Mouse (Mus musculus) liver, embryonic 16.5 days (tissue): ENCODE measurements around the gene Kcnmb3. TPM values are rescaled to one million over a fixed set of nuclear protein-coding genes. Genes with fewer than 3 reads are reported as not detected.
A peak's percentile ranks its signal among the peaks of the same experiment; 100 is the strongest.

Source experiments
- ATAC-seq: fragments of 200-750 bp; cut with Nextera tagmentation; 2 replicates; pipeline ENCODE4 v1.8.0; 2017; ENCODE audit warnings: low read depth, mild to moderate bottlenecking, moderate number of reproducible peaks, moderate library complexity
- H3K27ac ChIP-seq: fragments of 300-500 bp; sonication (generic); 2 replicates; pipeline ENCODE4 v1.5.1; 2014; ENCODE audit warnings: mild to moderate bottlenecking, low read length
- H3K27me3 ChIP-seq: fragments of 300-500 bp; sonication (generic); 2 replicates; pipeline ENCODE4 v1.6.1; 2014; ENCODE audit warnings: low read depth, low read length, mixed read lengths; ENCODE audit not compliant: control insufficient read depth, insufficient read depth
- H3K36me3 ChIP-seq: fragments of 300-500 bp; sonication (generic); 2 replicates; pipeline ENCODE4 v1.6.1; 2014; ENCODE audit warnings: mild to moderate bottlenecking; ENCODE audit not compliant: control insufficient read depth, insufficient read depth
- H3K4me1 ChIP-seq: fragments of 300-500 bp; sonication (generic); 2 replicates; pipeline ENCODE4 v1.6.1; 2014; ENCODE audit warnings: low read depth, low read length, mixed read lengths; ENCODE audit not compliant: control insufficient read depth
- H3K4me2 ChIP-seq: fragments of 300-500 bp; sonication (generic); 2 replicates; pipeline ENCODE4 v1.6.1; 2014; ENCODE audit warnings: low read depth, low read length, mixed read lengths
- H3K4me3 ChIP-seq: fragments of 300-500 bp; sonication (generic); 2 replicates; pipeline ENCODE4 v1.5.1; 2014; ENCODE audit warnings: low read depth, mild to moderate bottlenecking, low read length
- H3K9ac ChIP-seq: fragments of 300-500 bp; sonication (generic); 2 replicates; pipeline ENCODE4 v1.6.1; 2014; ENCODE audit warnings: low read depth, low read length
- H3K9me3 ChIP-seq: fragments of 300-500 bp; sonication (generic); replicated peaks from 2 replicates; pipeline ENCODE4 v1.6.1; 2016; ENCODE audit warnings: low read length; ENCODE audit not compliant: control insufficient read depth
- WGBS: fragments of 180-500 bp; shearing (Covaris S2); extraction: QIAGEN DNeasy Blood & Tissue Kit; methylation state at CpG from one replicate; pipeline ENCODE4 v1.1.7; 2014; ENCODE audit not compliant: insufficient replicate concordance; 5-methylcytosine and 5-hydroxymethylcytosine counted together
- polyA plus RNA-seq: library from polyadenylated mRNA; unstranded; fragments of >200 nt; fragmentation: Nextera tagmentation; extraction: Ambion mirVana; gene quantifications from 2 replicates; pipeline ENCODE4 v1.2.1, GENCODE M21; 2015

Gene Kcnmb3
- polyA plus RNA-seq, 1 experiment from 2014 or later, result not detected

- 72% methylated on average over 2 of the region's 2 CpGs for WGBS
- Histone ChIP-seq H3K9me3 (no peaks in the 10 kb centered on the region), H3K36me3 (no peaks in the 10 kb centered on the region), H3K4me2 (no peak overlapping the region), H3K9ac (no peak overlapping the region), H3K27ac (no peak overlapping the region), H3K4me1 (no peaks in the 10 kb centered on the region; the same call in none of the 2 replicates), H3K27me3 (no peaks in the 10 kb centered on the region), H3K4me3 (no peak overlapping the region)
- no peak for ATAC-seq
These were observed 8.3 kb upstream of the Kcnmb3 start for GRCm38 (mm10) chr3:32500346-32500745.

- Histone ChIP-seq H3K36me3 (no peaks in the 10 kb centered on the region), H3K9me3 (no peaks in the 10 kb centered on the region), H3K4me3 (no peak overlapping the region), H3K27ac (no peak overlapping the region), H3K4me1 (no peaks in the 10 kb centered on the region; the same call in none of the 2 replicates), H3K4me2 (no peak overlapping the region), H3K27me3 (no peaks in the 10 kb centered on the region), H3K9ac (no peak overlapping the region)
- 84% methylated on average over 1 of the region's 1 CpGs for WGBS
- ATAC-seq, result no peak
These were observed 4.7 kb upstream of the Kcnmb3 start for GRCm38 (mm10) chr3:32496711-32497070.

GRCm38 (mm10) chr3:32495856-32496710 is 4.1 kb upstream of the Kcnmb3 start:
- Histone ChIP-seq H3K4me3 (no peak overlapping the region), H3K9me3 (no peaks in the 10 kb centered on the region), H3K4me1 (no peaks in the 10 kb centered on the region; the same call in none of the 2 replicates), H3K27me3 (no peaks in the 10 kb centered on the region), H3K4me2 (no peak overlapping the region), H3K36me3 (no peaks in the 10 kb centered on the region), H3K27ac (no peak overlapping the region), H3K9ac (no peak overlapping the region)
- WGBS, result 46% methylated on average over 8 of the region's 8 CpGs
- no peak for ATAC-seq

GRCm38 (mm10) chr3:32495088-32495770 is 3.2 kb upstream of the Kcnmb3 start:
- WGBS, result 41% methylated on average over 8 of the region's 8 CpGs
- peak; percentile 45; the same call in 1 of the 2 replicates for ATAC-seq

GRCm38 (mm10) chr3:32494387-32495087 is 2.5 kb upstream of the Kcnmb3 start:
- Histone ChIP-seq H3K27ac (no peak overlapping the region), H3K4me2 (no peak overlapping the region), H3K9me3 (no peaks in the 10 kb centered on the region), H3K4me3 (no peak overlapping the region), H3K36me3 (no peaks in the 10 kb centered on the region), H3K27me3 (no peaks in the 10 kb centered on the region), H3K4me1 (no peaks in the 10 kb centered on the region; the same call in none of the 2 replicates), H3K9ac (no peak overlapping the region)
- no peak for ATAC-seq
- 54% methylated on average over 8 of the region's 8 CpGs for WGBS

More at GRCm38 (mm10) chr3:32495088-32495770, 3.2 kb upstream of the Kcnmb3 start:
- Histone ChIP-seq H3K9me3 (no peaks in the 10 kb centered on the region), H3K27me3 (no peaks in the 10 kb centered on the region), H3K36me3 (no peaks in the 10 kb centered on the region), H3K4me2 (no peak overlapping the region), H3K4me3 (no peak overlapping the region), H3K4me1 (no peaks in the 10 kb centered on the region; the same call in none of the 2 replicates), H3K9ac (no peak overlapping the region), H3K27ac (no peak overlapping the region)

GRCm38 (mm10) chr3:32490928-32491315 is 1.1 kb downstream of the Kcnmb3 start:
- Histone ChIP-seq H3K4me1 (no peaks in the 10 kb centered on the region; the same call in none of the 2 replicates), H3K9ac (no peak overlapping the region), H3K4me2 (no peak overlapping the region), H3K9me3 (no peaks in the 10 kb centered on the region), H3K27me3 (no peaks in the 10 kb centered on the region), H3K27ac (no peak overlapping the region), H3K4me3 (no peak overlapping the region), H3K36me3 (no peaks in the 10 kb centered on the region)
- no peak for ATAC-seq

GRCm38 (mm10) chr3:32490076-32490927 is 1.7 kb downstream of the Kcnmb3 start:
- Histone ChIP-seq H3K27me3 (no peaks in the 10 kb centered on the region), H3K9me3 (no peaks in the 10 kb centered on the region), H3K4me3 (no peak overlapping the region), H3K27ac (no peak overlapping the region), H3K4me1 (no peaks in the 10 kb centered on the region; the same call in none of the 2 replicates), H3K9ac (no peak overlapping the region), H3K36me3 (no peaks in the 10 kb centered on the region), H3K4me2 (no peak overlapping the region)
- WGBS, result 56% methylated on average over 15 of the region's 15 CpGs
- ATAC-seq, result no peak

- Histone ChIP-seq H3K9me3 (no peaks in the 10 kb centered on the region), H3K4me3 (no peak overlapping the region), H3K27me3 (no peaks in the 10 kb centered on the region), H3K9ac (no peak overlapping the region), H3K36me3 (no peaks in the 10 kb centered on the region), H3K4me2 (no peak overlapping the region), H3K4me1 (no peaks in the 10 kb centered on the region), H3K27ac (no peak overlapping the region)
- 55% methylated on average over 6 of the region's 6 CpGs for WGBS
- ATAC-seq, result no peak
These were observed 3.9 kb downstream of the Kcnmb3 start for GRCm38 (mm10) chr3:32488172-32488571.
